Comparison of ENCODE assay signal across 7 mouse cellular contexts in genomic region chr2:165321381-165321888, GRCm38 (mm10). TPM values are rescaled to one million over a fixed set of nuclear protein-coding genes. Genes with fewer than 3 reads are reported as not detected.
A peak's percentile ranks its signal among the peaks of the same experiment; 100 is the strongest.
DNase-seq lines count a peak whose midpoint lies in the region; ATAC-seq and TF ChIP-seq lines count a peak whose summit lies in the region.

No protein-coding gene starts in this region.

- H3K4me1 ChIP-seq in heart, postnatal 0 days (ENCODE audit: control insufficient read depth, insufficient read depth), result peaks cover 67% of the 10 kb centered on the region
- peaks cover 79% of the 10 kb centered on the region for H3K4me1 ChIP-seq in lung, embryonic 16.5 days (replicated peaks; ENCODE audit: control insufficient read depth, insufficient read depth, low read length)
- peaks cover 66% of the 10 kb centered on the region for H3K4me1 ChIP-seq in stomach, embryonic 14.5 days (ENCODE audit: control insufficient read depth, insufficient read depth, low read length)

- H3K4me2 ChIP-seq in heart, postnatal 0 days (ENCODE audit: low read depth, low read length), result peak overlapping the region; percentile 20
- peak overlapping the region; percentile 44 for H3K4me2 ChIP-seq in lung, embryonic 16.5 days (ENCODE audit: low read depth, low read length)
- 0 out of 2 replicates have a peak overlapping the region, but pooled peaks have one; percentile 10 for H3K4me2 ChIP-seq in stomach, embryonic 14.5 days (replicated peaks; ENCODE audit: low read depth, low read length)

- no peak overlapping the region for H3K9ac ChIP-seq in heart, postnatal 0 days (replicated peaks; ENCODE audit: low read depth, low read length)
- peak overlapping the region; percentile 52 for H3K9ac ChIP-seq in lung, embryonic 16.5 days (ENCODE audit: low read length)
- no peak overlapping the region for H3K9ac ChIP-seq in stomach, embryonic 14.5 days (replicated peaks; ENCODE audit: low read depth, low read length)

- no peak overlapping the region for H3K4me3 ChIP-seq in heart, postnatal 0 days (ENCODE audit: low read depth, low read length)
- H3K4me3 ChIP-seq in lung, embryonic 16.5 days (ENCODE audit: low read length), result no peak overlapping the region
- H3K4me3 ChIP-seq in stomach, embryonic 14.5 days (ENCODE audit: low read depth, low read length), result no peak overlapping the region

- WGBS in heart, postnatal 0 days, result 53% methylated on average over 8 of the region's 8 CpGs
- 58% methylated on average over 8 of the region's 8 CpGs for WGBS in lung, embryonic 16.5 days
- 57% methylated on average over 8 of the region's 8 CpGs for WGBS in stomach, embryonic 14.5 days

- no peak for TF ChIP-seq CTCF in heart, postnatal 0 days (IDR thresholded peaks at IDR 0.05; ENCODE audit: low read depth)

- H3K9me3 ChIP-seq in heart, postnatal 0 days (replicated peaks; ENCODE audit: control insufficient read depth, low read length), result no peaks in the 10 kb centered on the region
- H3K9me3 ChIP-seq in lung, embryonic 16.5 days (ENCODE audit: control insufficient read depth, low read length), result no peaks in the 10 kb centered on the region
- H3K9me3 ChIP-seq in stomach, embryonic 14.5 days (ENCODE audit: control insufficient read depth, low read depth, low read length), result no peaks in the 10 kb centered on the region

- TF ChIP-seq EP300 in heart, postnatal 0 days (IDR thresholded peaks at IDR 0.05; ENCODE audit: low read depth), result no peak

- H3K36me3 ChIP-seq in heart, postnatal 0 days (replicated peaks; ENCODE audit: control insufficient read depth, insufficient read depth, low read length), result no peaks in the 10 kb centered on the region
- H3K36me3 ChIP-seq in lung, embryonic 16.5 days (ENCODE audit: control insufficient read depth, insufficient read depth, low read length), result no peaks in the 10 kb centered on the region
- H3K36me3 ChIP-seq in stomach, embryonic 14.5 days (ENCODE audit: control insufficient read depth, insufficient read depth, low read length), result no peaks in the 10 kb centered on the region

- peak overlapping the region; percentile 83 for H3K27ac ChIP-seq in heart, postnatal 0 days (ENCODE audit: low read depth)
- H3K27ac ChIP-seq in lung, embryonic 16.5 days (ENCODE audit: low read length), result peak overlapping the region; percentile 94
- H3K27ac ChIP-seq in stomach, embryonic 14.5 days (ENCODE audit: low read length), result peak overlapping the region; percentile 48; the same call in 1 of the 2 replicates

- no peaks in the 10 kb centered on the region for H3K27me3 ChIP-seq in heart, postnatal 0 days (ENCODE audit: control insufficient read depth, insufficient read depth, low read length)
- no peaks in the 10 kb centered on the region for H3K27me3 ChIP-seq in lung, embryonic 16.5 days (ENCODE audit: control insufficient read depth, insufficient read depth, low read depth, low read length)
- H3K27me3 ChIP-seq in stomach, embryonic 14.5 days (ENCODE audit: control insufficient read depth, insufficient read depth, low read length), result no peaks in the 10 kb centered on the region

- peak; percentile 16 for DNase-seq in retina, postnatal 1 day
- DNase-seq in retina, embryonic 14.5 days (ENCODE audit: low spot score), result no peak
- peak; percentile 84 for DNase-seq in cerebellum, adult 9-11 months
- DNase-seq in heart, postnatal 0 days (ENCODE audit: low spot score), result no peak
- DNase-seq in frontal cortex, adult 2 months (ENCODE audit: extremely low spot score in 1 of 2, low spot score in 1 of 2), result no peak

- ATAC-seq in heart, postnatal 0 days (ENCODE audit: insufficient read depth, low read depth), result no peak
- ATAC-seq in lung, embryonic 16.5 days (ENCODE audit: low read depth), result no peak
- no peak for ATAC-seq in stomach, embryonic 14.5 days (ENCODE audit: insufficient number of reproducible peaks, insufficient read depth, low FRiP score, low read depth)

RNA-seq across cellular contexts. Expression of gene Elmo2, which starts 4.8 kb away (rescaled TPM):
- 69.6 and 70.6 TPM in 2 replicates for total RNA-seq in heart, postnatal 0 days (2014; rRNA removed; ENCODE audit: low replicate concordance)
- 24.1 and 24.6 TPM in 2 replicates for polyA plus RNA-seq in heart, postnatal 0 days (2015; fragmentation: Nextera tagmentation; extraction: Ambion mirVana)
- 76.6 and 82.8 TPM in 2 replicates for polyA plus RNA-seq in lung, embryonic 16.5 days (2015; fragmentation: Nextera tagmentation; extraction: Ambion mirVana)
- 66.4 and 77.8 TPM in 2 replicates for polyA plus RNA-seq in stomach, embryonic 14.5 days (2014; fragmentation: Nextera tagmentation; extraction: Ambion mirVana)
- 185 TPM in 2 replicates for polyA plus RNA-seq in frontal cortex, adult 2 months (2012; rRNA removed)

RNA-seq across cellular contexts. Expression of gene Slc35c2, which starts 33.8 kb away (rescaled TPM):
- total RNA-seq in heart, postnatal 0 days (2014; rRNA removed; ENCODE audit: low replicate concordance), result 39.4 and 73.8 TPM in 2 replicates
- polyA plus RNA-seq in heart, postnatal 0 days (2015; fragmentation: Nextera tagmentation; extraction: Ambion mirVana), result 32.6 and 33.7 TPM in 2 replicates
- 47.9 and 48.0 TPM in 2 replicates for polyA plus RNA-seq in lung, embryonic 16.5 days (2015; fragmentation: Nextera tagmentation; extraction: Ambion mirVana)
- 42.5 and 43.5 TPM in 2 replicates for polyA plus RNA-seq in stomach, embryonic 14.5 days (2014; fragmentation: Nextera tagmentation; extraction: Ambion mirVana)
- polyA plus RNA-seq in frontal cortex, adult 2 months (2012; rRNA removed), result 58.6 and 62.5 TPM in 2 replicates

RNA-seq across cellular contexts. Expression of gene Zfp663, which starts 47.1 kb away (rescaled TPM):
- not detected in 2 replicates for total RNA-seq in heart, postnatal 0 days (2014; rRNA removed; ENCODE audit: low replicate concordance)
- polyA plus RNA-seq in heart, postnatal 0 days (2015; fragmentation: Nextera tagmentation; extraction: Ambion mirVana), result 0.07 TPM in 1 of 2 replicates, not detected in the other
- polyA plus RNA-seq in lung, embryonic 16.5 days (2015; fragmentation: Nextera tagmentation; extraction: Ambion mirVana), result 1.1 and 1.9 TPM in 2 replicates
- polyA plus RNA-seq in stomach, embryonic 14.5 days (2014; fragmentation: Nextera tagmentation; extraction: Ambion mirVana), result 0.23 and 1.7 TPM in 2 replicates
- polyA plus RNA-seq in frontal cortex, adult 2 months (2012; rRNA removed), result 0.46 and 0.59 TPM in 2 replicates

Comparison
In these comparisons a context has a peak if more than half of its experiments do, and no peak if none do; other contexts are left out.
1. DNase-seq: peak in retina, postnatal 1 day (single experiment) and cerebellum, adult 9-11 months (single experiment); none in retina, embryonic 14.5 days (single experiment), heart, postnatal 0 days (single experiment) and frontal cortex, adult 2 months (0 of 2).
2. Peak in every context shown above with its lines, with median percentiles within 50 percentile points of each other: H3K27ac ChIP-seq and H3K4me2 ChIP-seq.